Mouse (Mus musculus) large intestine, adult 2 months (tissue): Measurements from ENCODE around the gene Tmem106a. TPM values are rescaled to one million over a fixed set of nuclear protein-coding genes. Genes with fewer than 3 reads are reported as not detected.
A peak's percentile ranks its signal among the peaks of the same experiment; 100 is the strongest.
"Not testable (repeated sequence)": the region's sequence is repeated elsewhere in the genome, so short reads cannot be mapped to it uniquely, and the experiment has no call there.

Experiments
- DNase-seq: peaks from one replicate; pipeline ENCODE4 v3.0.0-alpha.2; 2012; ENCODE audit warnings: low read depth, low spot score
- WGBS: fragments of 180-500 bp; shearing (Covaris S2); methylation state at CpG from one replicate; pipeline ENCODE4 v1.1.7; 2018; 5-methylcytosine and 5-hydroxymethylcytosine counted together
- polyA plus RNA-seq: library from polyadenylated mRNA; depleted of rRNA; stranded (reverse); fragments of >200 nt; gene quantifications from 2 replicates; pipeline ENCODE4 v1.2.3, GENCODE M21; 2012; rRNA removed

Tmem106a gene
- 112 and 164 TPM in 2 replicates for polyA plus RNA-seq

- 10% methylated on average over 31 of the region's 31 CpGs for WGBS
- DNase-seq, result peak; percentile 75
Measured at GRCm38 (mm10) chr11:101582054-101583035, at the start of gene Tmem106a. Gene Tmem106a, plus strand, starts transcription at chr11:101582242.

GRCm38 (mm10) chr11:101543533-101543932 is 38.5 kb upstream of the Tmem106a start:
- DNase-seq, result no peak
- 68% methylated on average over 9 of the region's 9 CpGs for WGBS

GRCm38 (mm10) chr11:101544132-101544531 is 37.9 kb upstream of the Tmem106a start:
- no peak for DNase-seq
- 37% methylated on average over 1 of the region's 1 CpGs for WGBS

- no peak for DNase-seq
Measured at GRCm38 (mm10) chr11:101548526-101548925, 33.5 kb upstream of the Tmem106a start.

GRCm38 (mm10) chr11:101551751-101552475 is 30.1 kb upstream of the Tmem106a start, which contains the start of the genes Brca1 and Nbr1:
Gene Brca1, minus strand, starts transcription at chr11:101551955.
Gene Nbr1, plus strand, starts transcription at chr11:101552149.
- under 1% methylated on average over 43 of the region's 43 CpGs for WGBS
- peak; percentile 96 for DNase-seq

GRCm38 (mm10) chr11:101552476-101553300 is 29.4 kb upstream of the Tmem106a start:
- peak; percentile 100 for DNase-seq
- under 1% methylated on average over 37 of the region's 37 CpGs for WGBS

- WGBS, result 1% methylated on average over 8 of the region's 8 CpGs
- DNase-seq, result peak; percentile 35
Measured at GRCm38 (mm10) chr11:101553354-101553930, 28.6 kb upstream of the Tmem106a start.

- DNase-seq, result peak; percentile 39
- 44% methylated on average over 7 of the region's 7 CpGs for WGBS
Measured at GRCm38 (mm10) chr11:101556541-101556940, 25.5 kb upstream of the Tmem106a start.

- DNase-seq, result no peak
Measured at GRCm38 (mm10) chr11:101556954-101557353, 25.1 kb upstream of the Tmem106a start.

GRCm38 (mm10) chr11:101562391-101562790 is 19.7 kb upstream of the Tmem106a start:
- no peak for DNase-seq
- WGBS, result 20% methylated on average over 5 of the region's 5 CpGs

More at GRCm38 (mm10) chr11:101556954-101557353, 25.1 kb upstream of the Tmem106a start:
- 24% methylated on average over 2 of the region's 2 CpGs for WGBS

GRCm38 (mm10) chr11:101568421-101568820 is 13.6 kb upstream of the Tmem106a start:
- 51% methylated on average over 3 of the region's 3 CpGs for WGBS
- DNase-seq, result peak; percentile 42

GRCm38 (mm10) chr11:101576116-101576515 is 5.9 kb upstream of the Tmem106a start:
- DNase-seq, result no peak
- WGBS, result 79% methylated on average over 6 of the region's 6 CpGs

- WGBS, result 67% methylated on average over 6 of the region's 6 CpGs
- no peak for DNase-seq
Measured at GRCm38 (mm10) chr11:101581081-101581764, 819 bp upstream of the Tmem106a start.

GRCm38 (mm10) chr11:101583205-101583604 is 1.2 kb downstream of the Tmem106a start:
- WGBS, result 97% methylated on average over 2 of the region's 2 CpGs
- no peak for DNase-seq

GRCm38 (mm10) chr11:101585031-101585430 is 3.0 kb downstream of the Tmem106a start:
- WGBS, result 97% methylated on average over 1 of the region's 1 CpGs
- DNase-seq, result not testable (repeated sequence)

- no peak for DNase-seq
- 77% methylated on average over 4 of the region's 4 CpGs for WGBS
Measured at GRCm38 (mm10) chr11:101585805-101586204, 3.8 kb downstream of the Tmem106a start.

GRCm38 (mm10) chr11:101587676-101588075 is 5.6 kb downstream of the Tmem106a start:
- 84% methylated on average over 10 of the region's 10 CpGs for WGBS

GRCm38 (mm10) chr11:101588868-101589267 is 6.8 kb downstream of the Tmem106a start:
- WGBS, result 91% methylated on average over 7 of the region's 7 CpGs
- no peak for DNase-seq

More at GRCm38 (mm10) chr11:101587676-101588075, 5.6 kb downstream of the Tmem106a start:
- DNase-seq, result no peak
